Mouse (Mus musculus) thymus, postnatal 4 days (tissue): ENCODE results near the gene Gimap5.

Source experiments
- DNase-seq: peaks from one replicate; pipeline ENCODE4 v3.0.0; 2021

Gimap5 gene

DNA sequence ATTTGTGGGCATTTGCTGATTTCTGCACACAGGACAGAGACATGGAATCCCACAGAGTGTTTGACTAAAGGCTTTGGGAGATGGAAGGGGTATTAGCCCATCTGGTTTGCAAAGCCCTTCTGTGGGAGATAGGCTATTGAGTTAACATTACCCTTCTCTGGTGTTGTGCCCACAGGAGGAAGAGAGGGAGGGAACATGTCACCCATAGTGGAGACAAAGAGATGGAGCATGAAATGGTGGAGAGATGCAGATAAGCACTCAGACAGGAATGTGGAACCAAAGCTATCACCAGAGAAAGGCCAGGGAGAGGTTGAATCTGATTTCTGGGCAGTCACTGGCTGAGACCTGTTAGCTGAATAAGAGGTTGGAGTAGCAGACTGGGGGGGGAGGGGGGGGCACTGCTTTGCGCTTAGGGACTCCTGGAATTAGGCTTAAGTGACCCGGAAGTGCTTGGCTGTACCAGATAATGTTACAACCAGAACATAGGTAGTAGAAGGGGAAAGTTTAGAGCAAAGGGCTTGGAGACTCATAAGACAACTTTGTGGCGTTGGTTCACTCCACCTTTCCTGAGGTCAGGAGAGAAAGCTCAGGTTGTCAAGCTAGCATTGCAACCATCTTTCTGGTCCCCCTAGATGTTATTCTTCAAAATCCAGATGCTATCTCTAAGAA is 5.4 kb upstream of the Gimap5 start:
- no peak for DNase-seq

DNA sequence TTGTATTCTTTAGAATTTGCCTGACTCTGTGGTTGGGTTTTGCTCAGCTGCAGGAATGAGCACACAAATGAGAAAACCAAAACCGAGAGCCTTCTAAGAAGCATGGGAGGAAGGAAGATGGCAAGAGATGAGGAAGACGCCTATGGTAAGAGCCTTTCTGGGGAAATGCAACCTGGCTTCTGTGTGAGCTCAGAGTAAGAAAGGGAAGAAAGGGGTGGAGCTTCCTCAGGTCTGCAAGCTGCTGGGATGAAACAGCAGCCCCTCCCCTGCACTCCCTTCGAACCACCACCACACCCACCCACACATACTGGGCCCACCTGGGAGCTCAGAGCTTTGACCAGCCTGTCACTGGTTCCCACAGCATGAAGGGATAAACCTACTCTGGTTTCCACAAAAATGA is 4.7 kb upstream of the Gimap5 start:
- DNase-seq = peak; percentile 57

DNA sequence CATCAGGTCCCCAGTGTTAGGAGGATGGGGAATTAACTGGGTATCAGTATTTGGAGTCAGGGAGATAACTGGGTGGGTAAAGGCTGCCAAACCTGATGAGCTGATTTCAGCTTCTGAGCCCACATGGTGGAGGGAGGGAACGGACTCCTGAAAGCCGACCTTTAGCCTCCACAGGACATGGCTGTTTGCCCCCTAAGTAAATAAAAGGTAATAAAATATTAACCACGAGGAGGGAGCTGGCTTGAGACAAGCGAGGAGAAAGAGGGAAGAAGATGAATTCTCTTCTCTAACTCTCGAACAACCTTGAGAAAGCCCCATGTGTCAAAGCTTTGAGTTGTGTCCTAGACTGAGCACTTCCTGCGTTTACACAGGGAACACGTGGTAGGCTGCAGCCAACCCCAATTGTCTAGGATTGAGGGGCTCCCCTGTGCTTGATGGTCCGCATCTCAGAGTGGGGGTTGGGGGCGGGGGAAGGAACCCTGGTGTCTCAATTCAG is 4.2 kb upstream of the Gimap5 start:
- peak; percentile 52 for DNase-seq

DNA sequence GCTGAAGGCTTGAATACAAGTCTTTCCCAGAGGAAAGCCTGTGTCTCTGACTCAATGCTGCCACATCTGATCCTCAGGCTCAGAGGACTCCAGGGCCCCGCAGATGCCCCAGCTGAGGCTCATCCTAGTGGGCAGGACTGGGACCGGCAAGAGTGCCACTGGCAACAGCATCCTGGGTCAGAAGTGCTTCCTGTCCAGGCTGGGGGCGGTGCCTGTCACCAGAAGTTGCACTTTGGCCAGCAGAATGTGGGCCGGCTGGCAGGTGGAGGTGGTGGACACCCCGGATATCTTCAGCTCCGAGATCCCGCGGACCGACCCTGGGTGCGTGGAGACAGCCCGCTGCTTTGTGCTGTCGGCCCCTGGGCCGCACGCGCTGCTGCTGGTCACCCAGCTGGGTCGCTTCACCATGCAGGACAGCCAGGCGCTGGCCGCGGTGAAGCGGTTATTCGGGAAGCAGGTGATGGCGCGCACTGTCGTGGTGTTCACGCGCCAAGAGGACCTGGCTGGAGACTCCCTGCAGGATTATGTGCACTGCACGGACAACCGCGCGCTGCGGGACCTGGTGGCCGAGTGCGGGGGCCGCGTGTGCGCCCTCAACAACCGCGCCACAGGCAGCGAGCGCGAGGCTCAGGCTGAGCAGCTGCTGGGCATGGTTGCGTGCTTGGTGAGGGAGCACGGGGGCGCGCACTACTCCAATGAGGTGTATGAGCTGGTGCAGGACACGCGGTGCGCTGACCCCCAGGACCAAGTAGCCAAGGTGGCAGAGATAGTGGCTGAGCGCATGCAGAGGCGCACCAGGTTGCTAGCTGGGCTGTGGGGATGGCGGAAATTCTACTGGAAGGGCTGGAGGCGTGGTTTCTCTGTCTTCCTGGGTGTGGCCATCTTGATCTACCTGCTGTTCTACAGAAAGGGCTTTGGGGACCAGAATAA is 3.3 kb upstream of the Gimap5 start:
- DNase-seq = peak; percentile 37

DNA sequence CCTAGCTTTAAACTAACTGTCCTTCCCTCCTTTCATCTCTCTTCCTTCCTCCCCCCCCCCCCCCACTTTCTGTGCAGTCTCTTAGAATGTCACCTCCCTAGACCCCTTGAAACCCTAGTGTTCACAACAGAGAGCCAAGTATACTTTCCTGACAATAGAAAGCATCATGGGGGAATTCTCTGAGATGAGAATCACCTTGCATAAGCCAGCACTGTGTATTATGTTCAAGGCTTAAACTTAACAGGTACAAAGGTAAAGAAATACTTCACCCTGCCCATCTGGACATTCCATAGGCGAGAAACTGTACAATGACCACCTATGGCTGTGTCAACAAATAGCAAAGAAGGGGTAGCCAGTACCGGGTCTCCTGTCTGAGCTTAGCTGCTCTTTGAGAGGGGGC is 507 bp upstream of the Gimap5 start:
- DNase-seq = no peak

DNA sequence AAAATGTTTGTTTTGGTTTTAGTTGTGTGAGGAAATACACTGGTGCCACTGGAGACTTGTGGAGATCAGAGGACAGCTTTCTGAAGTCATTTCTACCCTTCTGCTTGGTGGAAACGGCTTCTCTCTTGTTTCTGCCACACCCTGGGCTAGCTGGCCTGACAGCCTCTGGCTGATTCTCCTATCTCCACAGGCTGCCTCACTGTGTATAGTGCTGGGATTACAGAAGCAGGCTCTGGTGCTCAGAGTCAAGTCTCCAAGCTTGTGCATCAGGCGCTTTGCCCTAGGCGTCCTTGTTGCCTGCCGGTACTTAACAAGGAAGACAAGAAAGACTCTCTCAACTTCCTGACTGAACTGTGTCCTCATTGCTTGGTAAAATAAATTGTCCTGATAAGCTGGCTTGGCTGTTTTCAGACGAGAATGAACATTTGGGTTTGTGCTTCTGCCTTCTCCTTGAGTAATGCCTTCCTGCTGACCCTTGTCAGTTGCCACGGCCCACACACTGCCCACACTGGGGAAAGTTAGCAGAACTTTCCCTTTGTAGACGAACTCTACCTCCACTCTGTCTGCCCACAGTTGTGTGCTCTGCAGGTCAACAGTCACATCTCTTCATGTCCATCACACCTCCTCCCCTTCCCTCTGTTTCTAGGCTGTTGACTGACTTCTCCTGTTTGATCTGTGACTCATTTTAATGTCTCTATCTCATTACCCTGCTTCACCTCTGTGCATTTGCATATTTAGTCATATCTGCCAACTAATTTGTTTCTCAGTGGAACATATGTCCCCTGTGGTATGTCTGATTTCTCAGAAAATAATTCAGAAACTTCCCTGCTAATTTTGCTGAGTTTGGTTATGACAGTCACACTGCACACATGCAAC is 1.3 kb downstream of the Gimap5 start:
- peak; percentile 44 for DNase-seq

DNA sequence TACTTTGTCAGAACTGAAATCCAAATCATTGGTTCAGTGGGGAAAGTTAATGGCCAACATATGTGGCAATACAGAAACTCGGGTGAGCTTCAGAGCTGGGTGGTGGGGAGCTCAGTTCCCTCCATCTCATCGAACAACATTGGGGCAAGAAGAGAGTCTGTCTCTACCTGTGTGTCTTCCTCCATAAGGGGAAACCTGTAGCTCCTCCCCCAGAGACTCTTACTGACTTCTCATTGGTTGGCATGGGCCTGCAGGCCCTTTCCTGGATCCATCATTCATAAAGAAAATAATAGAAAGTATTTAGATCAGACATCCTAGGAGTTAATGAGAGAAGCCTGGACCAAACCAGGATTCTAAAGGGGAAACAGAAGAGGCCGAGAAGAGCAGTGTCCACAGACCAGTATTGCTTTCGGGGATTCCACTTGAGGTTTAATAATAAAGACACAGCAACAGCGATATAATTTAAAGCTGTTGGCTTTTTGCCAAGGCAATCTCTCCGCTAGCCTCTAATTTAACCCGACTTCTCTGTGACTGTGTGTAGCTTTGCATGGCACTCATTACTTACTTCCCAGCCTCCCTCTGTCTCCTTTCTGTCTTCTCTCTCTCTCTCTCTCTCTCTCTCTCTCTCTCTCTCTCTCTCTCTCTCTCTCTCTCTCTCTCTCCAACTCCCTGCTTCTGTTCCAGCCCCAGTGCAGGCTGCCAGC is 17.7 kb downstream of the Gimap5 start:
- no peak for DNase-seq

DNA sequence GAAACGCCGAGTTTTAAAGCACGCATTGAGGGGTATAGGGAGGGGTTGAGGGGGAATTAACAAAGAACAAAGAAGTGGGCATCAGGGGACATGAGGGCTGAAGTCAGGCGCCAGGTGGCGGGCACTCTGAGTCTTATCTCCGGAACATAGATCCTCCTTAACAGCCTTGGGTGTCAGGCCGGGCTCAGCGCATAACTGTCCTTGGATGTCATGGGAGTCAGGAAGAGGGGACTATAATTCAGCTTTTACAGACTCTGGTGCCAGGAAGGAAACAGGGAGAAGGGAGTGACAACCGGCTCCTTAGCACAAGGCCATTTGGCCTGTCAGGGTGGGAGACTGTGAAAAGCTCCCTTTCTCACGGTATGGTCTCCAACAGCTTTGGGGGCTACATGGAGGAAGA is 18.5 kb downstream of the Gimap5 start:
- DNase-seq = no peak

DNA sequence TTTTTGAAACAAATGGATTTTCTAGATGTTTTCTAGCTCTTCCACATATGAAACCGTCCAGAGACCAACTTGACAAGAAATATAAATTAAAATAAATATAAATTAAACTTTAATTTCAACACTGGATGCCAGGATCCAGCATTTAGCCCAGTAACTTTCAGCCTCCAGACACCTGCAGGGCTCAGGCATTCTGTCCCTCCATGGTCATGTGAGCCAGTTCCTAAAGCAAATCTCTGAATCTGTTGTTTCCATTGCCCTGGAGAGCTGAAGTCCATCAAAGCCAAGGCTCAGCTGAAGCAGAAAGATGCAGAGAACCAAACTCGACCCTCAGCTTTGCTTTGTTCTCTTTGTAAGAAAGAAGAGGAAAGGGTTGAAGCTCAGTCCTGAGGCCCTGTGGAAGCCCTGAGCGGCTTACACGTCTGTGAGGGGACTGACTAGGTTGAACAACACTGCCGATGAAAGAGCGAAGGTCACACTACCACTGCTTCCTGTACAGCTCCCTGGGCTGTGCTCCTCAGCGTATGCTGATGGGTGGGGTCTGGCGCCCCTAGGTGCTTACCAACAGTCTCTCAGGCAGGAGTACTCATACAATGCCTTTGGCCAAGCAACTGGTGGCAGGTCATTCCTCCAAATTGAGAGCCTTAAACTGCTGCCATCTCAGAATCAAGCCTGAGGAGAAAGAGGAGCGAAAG is 22.3 kb downstream of the Gimap5 start:
- peak; percentile 75 for DNase-seq

DNA sequence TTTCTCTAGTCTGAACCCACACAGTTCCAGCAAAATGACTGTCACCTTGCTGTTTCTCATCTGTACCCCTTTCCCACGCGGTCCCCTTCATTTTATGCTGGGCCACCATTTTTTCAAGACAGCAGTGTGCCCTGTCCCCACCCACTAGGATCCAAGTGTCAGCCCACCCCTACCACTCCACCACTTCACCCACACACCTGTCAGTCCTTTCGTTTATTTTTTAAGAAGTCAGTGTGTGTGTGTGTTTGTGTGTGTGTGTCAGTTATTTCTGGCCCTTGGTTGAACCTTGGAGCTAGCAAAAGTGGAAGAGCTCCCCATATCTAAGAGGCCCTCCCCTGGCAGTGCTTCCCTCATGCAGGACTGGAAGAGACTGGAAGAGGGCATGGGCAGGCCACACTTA is 22.9 kb downstream of the Gimap5 start:
- DNase-seq = no peak

DNA sequence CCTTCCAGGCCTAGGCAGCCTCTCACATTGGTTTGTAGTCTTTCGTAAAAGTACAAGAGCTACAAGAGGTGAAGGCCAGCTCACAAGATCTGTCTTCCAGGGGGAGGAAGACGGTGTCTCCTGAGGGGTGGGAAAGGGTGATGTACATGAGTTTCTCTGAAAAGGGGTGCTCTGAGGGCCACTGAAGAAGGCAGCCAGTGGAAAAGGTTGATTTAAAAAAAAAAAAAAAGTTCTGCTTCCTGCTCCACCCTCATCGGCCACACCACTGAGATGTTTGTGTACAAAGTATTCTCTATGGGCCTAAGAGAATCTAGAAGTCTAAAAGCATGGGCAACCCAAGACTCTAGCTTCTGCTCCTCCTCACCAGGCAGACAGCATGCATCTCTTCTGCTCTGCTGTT is 24.7 kb downstream of the Gimap5 start, which contains the start of gene Gimap3:
TSS of gene Gimap3 (minus strand) at position 156 of the 400 bp plus-strand sequence.
- peak; percentile 21 for DNase-seq

DNA sequence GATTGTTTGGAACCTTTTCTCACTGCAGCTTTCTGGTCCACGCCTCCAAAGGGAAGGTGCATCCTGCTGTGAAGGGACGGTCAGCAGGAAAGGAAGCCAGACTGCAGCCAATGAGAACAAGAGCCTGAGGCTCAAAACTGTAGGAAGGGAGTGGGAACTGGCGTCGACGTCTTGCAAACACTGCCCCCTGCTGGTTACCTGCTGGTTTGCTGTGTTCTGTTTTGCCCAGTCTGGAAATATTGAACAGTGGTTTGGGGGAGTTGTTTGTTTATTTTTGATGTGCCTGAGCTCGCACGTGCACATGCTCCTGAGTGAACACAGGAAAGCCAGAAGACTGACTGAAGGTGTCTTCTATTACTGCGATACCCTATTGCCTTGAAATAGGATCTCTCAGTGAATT is 26.0 kb downstream of the Gimap5 start:
- peak; percentile 94 for DNase-seq

DNA sequence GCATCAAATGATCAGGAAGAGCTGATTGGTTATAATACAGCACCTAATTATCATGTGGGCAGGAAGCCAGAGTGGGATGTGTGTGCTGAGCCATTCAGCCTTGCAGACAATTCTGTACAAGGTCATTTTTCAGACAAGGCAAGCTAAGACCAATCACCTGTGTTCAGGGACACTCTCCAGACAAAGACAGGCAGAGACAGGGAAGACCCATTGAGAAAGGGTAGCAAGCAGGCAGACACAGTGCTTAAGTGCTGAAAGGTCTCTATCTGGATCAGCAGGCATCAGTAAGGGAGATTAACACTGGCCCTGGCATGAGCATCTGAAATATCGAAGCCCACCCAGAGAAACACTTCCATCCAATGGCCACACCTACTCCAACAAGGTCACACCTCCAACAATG is 38.4 kb downstream of the Gimap5 start:
- no peak for DNase-seq

DNA sequence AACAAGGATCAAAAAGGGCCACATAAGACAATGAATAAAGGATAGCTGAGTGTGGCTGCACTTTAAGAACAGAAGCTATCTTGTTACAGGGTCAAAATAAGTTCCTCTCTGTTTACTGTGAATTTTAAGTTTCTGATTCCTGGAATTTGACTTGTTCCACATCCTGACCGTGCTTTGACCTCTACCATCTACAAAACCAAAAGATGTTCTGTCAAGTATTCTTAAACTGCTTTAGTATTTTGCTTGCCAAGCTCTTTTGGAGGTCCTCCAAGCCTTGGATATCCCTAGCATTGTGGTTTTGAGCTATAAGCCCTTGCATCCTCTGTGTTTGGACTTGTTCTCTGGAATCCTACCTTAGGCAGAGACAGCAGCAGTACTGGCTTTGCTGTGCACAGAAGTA is 39.2 kb downstream of the Gimap5 start:
- DNase-seq = no peak

DNA sequence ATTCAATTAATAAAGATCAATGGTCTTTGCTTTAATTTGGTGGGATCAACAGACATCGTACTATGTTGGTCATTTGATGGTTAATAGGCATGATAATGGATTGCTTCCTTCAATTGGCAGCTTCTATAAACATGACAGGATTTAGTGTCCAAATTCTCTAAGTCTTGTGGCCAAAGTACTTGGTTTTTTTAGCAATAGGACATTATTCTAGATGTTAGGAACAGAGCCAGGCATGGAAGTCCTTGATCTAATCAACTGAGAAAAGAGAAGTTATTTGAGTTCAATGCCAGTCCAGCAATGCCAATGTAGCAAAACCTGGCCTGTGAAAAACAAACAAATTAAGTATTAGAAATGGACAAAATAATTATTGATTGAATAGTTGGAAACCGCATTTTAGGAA is 39.6 kb downstream of the Gimap5 start:
- DNase-seq = no peak

DNA sequence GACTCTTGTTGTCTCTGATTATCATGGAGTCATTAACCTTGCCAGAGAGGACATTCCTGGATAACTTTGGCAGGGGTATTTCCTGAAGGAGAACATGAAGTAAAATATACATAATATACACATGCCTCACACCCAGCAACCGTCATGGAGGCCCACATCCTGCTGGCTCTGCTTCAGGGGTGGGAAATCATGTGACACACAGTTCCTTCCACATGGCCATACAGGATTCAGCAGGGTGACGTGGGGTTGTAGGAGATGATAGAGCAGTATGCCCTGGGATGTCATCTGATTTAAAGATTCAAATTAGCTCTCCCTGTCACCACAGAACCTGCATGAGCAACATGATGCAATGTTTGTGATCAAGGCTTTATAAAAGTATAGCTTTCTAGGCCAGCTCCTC is 41.9 kb downstream of the Gimap5 start:
- DNase-seq = no peak

DNA sequence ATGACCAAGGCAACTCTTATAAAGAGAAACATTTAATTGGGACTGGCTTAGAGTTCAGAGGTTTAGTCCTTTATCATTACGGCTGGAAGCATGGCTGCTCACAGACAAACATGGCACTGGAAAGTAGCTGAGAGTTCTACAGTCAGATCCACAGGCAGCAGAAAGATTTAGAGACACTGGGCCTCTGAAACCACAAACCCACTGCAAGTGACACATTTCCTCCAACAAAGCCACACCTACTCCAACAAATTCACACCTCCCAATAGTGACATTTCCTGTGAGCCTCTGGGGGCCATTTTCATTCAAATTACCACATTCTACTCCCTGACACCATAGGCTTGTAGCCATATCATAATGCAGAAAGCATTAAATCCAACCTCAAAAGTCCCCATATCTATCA is 55.9 kb downstream of the Gimap5 start:
- DNase-seq = no peak

DNA sequence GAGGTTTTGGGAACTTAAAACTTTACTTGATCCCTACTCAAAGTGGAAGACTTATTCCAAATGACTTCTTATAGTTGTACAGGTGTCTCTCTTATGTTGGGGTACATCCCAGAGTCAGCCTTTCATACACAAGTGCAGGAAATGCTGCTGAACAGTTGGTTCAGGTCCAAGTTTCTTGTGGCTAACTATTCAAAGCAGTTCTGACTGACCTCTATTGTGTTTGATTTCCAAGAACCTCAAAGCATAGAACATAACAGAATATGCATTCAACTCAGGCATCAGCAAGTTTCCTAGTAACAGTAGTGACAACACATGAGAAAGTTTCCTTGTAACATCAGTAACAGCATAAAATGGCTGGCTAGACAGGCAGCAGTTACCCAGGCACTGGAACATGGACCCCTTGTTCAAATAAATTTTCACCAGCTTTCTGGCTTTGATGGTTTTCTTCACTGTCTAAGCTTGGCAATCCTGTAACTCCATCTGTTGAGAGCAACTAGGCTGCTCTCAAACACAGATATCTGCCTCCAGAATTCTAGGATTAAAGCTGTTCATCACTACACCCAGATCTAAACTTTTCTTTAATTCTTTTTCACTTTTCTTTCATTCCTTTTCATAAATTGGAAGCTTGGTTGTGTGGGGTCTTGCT is 57.5 kb downstream of the Gimap5 start:
- DNase-seq = no peak
